Mouse (Mus musculus): ENCODE results near the gene Srcin1. TPM values are rescaled to one million over a fixed set of nuclear protein-coding genes. Genes with fewer than 3 reads are reported as not detected.

Srcin1 gene
- polyA plus RNA-seq, 1 experiment from 2014 or later = 9.6 TPM

- no peaks in the 10 kb centered on the region for H3K9me3 ChIP-seq (ENCODE audit: control insufficient read depth, low read length)
- peaks cover 45% of the 10 kb centered on the region for H3K27me3 ChIP-seq (ENCODE audit: control insufficient read depth, insufficient read depth, low read length)
- no peak overlapping the region for H3K27ac ChIP-seq (replicated peaks; ENCODE audit: low read depth, low read length)
- H3K4me2 ChIP-seq (ENCODE audit: low read length) = no peak overlapping the region
- H3K36me3 ChIP-seq (ENCODE audit: control insufficient read depth, insufficient read depth, low read length) = peaks cover 13% of the 10 kb centered on the region
- H3K4me3 ChIP-seq (replicated peaks; ENCODE audit: low read depth, low read length) = no peak overlapping the region
- WGBS = 88% methylated on average over 4 of the region's 4 CpGs
- peaks cover 10% of the 10 kb centered on the region for H3K4me1 ChIP-seq (ENCODE audit: control insufficient read depth, insufficient read depth, low read length)
- DNase-seq (no peak), ATAC-seq (ENCODE audit: low FRiP score, low TSS enrichment) (no peak)
- H3K9ac ChIP-seq (replicated peaks; ENCODE audit: low read length) = no peak overlapping the region
These were observed 73.1 kb downstream of the Srcin1 start for GRCm38 (mm10) chr11:97502846-97503245.

GRCm38 (mm10) chr11:97502383-97502782 is 73.6 kb downstream of the Srcin1 start:
- no peaks in the 10 kb centered on the region for H3K9me3 ChIP-seq (ENCODE audit: control insufficient read depth, low read length)
- H3K36me3 ChIP-seq (ENCODE audit: control insufficient read depth, insufficient read depth, low read length) = peaks cover 13% of the 10 kb centered on the region
- ATAC-seq (ENCODE audit: low FRiP score, low TSS enrichment) = no peak
- no peak overlapping the region for H3K4me3 ChIP-seq (replicated peaks; ENCODE audit: low read depth, low read length)
- DNase-seq = no peak
- no peak overlapping the region for H3K4me2 ChIP-seq (ENCODE audit: low read length)
- peaks cover 10% of the 10 kb centered on the region for H3K4me1 ChIP-seq (ENCODE audit: control insufficient read depth, insufficient read depth, low read length)
- H3K27ac ChIP-seq (replicated peaks; ENCODE audit: low read depth, low read length) = no peak overlapping the region
- H3K9ac ChIP-seq (replicated peaks; ENCODE audit: low read length) = no peak overlapping the region
- WGBS = 42% methylated on average over 9 of the region's 9 CpGs
- peaks cover 46% of the 10 kb centered on the region for H3K27me3 ChIP-seq (ENCODE audit: control insufficient read depth, insufficient read depth, low read length)

GRCm38 (mm10) chr11:97500720-97501448 is 75.1 kb downstream of the Srcin1 start:
- peaks cover 10% of the 10 kb centered on the region for H3K4me1 ChIP-seq (ENCODE audit: control insufficient read depth, insufficient read depth, low read length)
- H3K27ac ChIP-seq (replicated peaks; ENCODE audit: low read depth, low read length) = no peak overlapping the region
- peaks cover 13% of the 10 kb centered on the region for H3K36me3 ChIP-seq (ENCODE audit: control insufficient read depth, insufficient read depth, low read length)
- no peaks in the 10 kb centered on the region for H3K9me3 ChIP-seq (ENCODE audit: control insufficient read depth, low read length)
- H3K4me2 ChIP-seq (ENCODE audit: low read length) = peak overlapping the region; percentile 57
- ATAC-seq (ENCODE audit: low FRiP score, low TSS enrichment) = 0 out of 2 replicates have a peak, but pooled peaks have one; percentile 6
- DNase-seq = peak; percentile 54
- H3K27me3 ChIP-seq (ENCODE audit: control insufficient read depth, insufficient read depth, low read length) = peaks cover 46% of the 10 kb centered on the region
- H3K4me3 ChIP-seq (replicated peaks; ENCODE audit: low read depth, low read length) = peak overlapping the region; percentile 30
- WGBS = 4% methylated on average over 49 of the region's 51 CpGs
- H3K9ac ChIP-seq (replicated peaks; ENCODE audit: low read length) = peak overlapping the region; percentile 26; the same call in 1 of the 2 replicates

GRCm38 (mm10) chr11:97499865-97500719 is 75.9 kb downstream of the Srcin1 start, which contains the start of gene 4933428G20Rik:
TSS of gene 4933428G20Rik (minus strand) at chr11:97500340.
- Histone ChIP-seq H3K4me1 (ENCODE audit: control insufficient read depth, insufficient read depth, low read length) (peaks cover 10% of the 10 kb centered on the region), H3K4me3 (replicated peaks; ENCODE audit: low read depth, low read length) (peak within 1 kb of the TSS; percentile 30), H3K27ac (replicated peaks; ENCODE audit: low read depth, low read length) (no peak within 1 kb of the TSS), H3K36me3 (ENCODE audit: control insufficient read depth, insufficient read depth, low read length) (peaks cover 13% of the 10 kb centered on the region), H3K9ac (replicated peaks; ENCODE audit: low read length) (peak within 1 kb of the TSS; percentile 26; the same call in 1 of the 2 replicates), H3K9me3 (ENCODE audit: control insufficient read depth, low read length) (no peaks in the 10 kb centered on the region), H3K27me3 (ENCODE audit: control insufficient read depth, insufficient read depth, low read length) (peaks cover 46% of the 10 kb centered on the region), H3K4me2 (ENCODE audit: low read length) (peak within 1 kb of the TSS; percentile 57)
- ATAC-seq (ENCODE audit: low FRiP score, low TSS enrichment) (no peak), DNase-seq (peak; percentile 51)
- 5% methylated on average over 82 of the region's 88 CpGs for WGBS

- no peaks in the 10 kb centered on the region for H3K9me3 ChIP-seq (ENCODE audit: control insufficient read depth, low read length)
- peaks cover 17% of the 10 kb centered on the region for H3K36me3 ChIP-seq (ENCODE audit: control insufficient read depth, insufficient read depth, low read length)
- H3K9ac ChIP-seq (replicated peaks; ENCODE audit: low read length) = no peak overlapping the region
- H3K4me3 ChIP-seq (replicated peaks; ENCODE audit: low read depth, low read length) = no peak overlapping the region
- H3K4me2 ChIP-seq (ENCODE audit: low read length) = no peak overlapping the region
- ATAC-seq (ENCODE audit: low FRiP score, low TSS enrichment) (no peak), DNase-seq (no peak)
- peaks cover 45% of the 10 kb centered on the region for H3K27me3 ChIP-seq (ENCODE audit: control insufficient read depth, insufficient read depth, low read length)
- H3K4me1 ChIP-seq (ENCODE audit: control insufficient read depth, insufficient read depth, low read length) = peaks cover 10% of the 10 kb centered on the region
- H3K27ac ChIP-seq (replicated peaks; ENCODE audit: low read depth, low read length) = no peak overlapping the region
- WGBS = 96% methylated on average over 4 of the region's 4 CpGs
These were observed 78.4 kb downstream of the Srcin1 start for GRCm38 (mm10) chr11:97497543-97497942.

- DNase-seq = no peak
- Histone ChIP-seq H3K4me2 (ENCODE audit: low read length) (no peak overlapping the region), H3K4me1 (ENCODE audit: control insufficient read depth, insufficient read depth, low read length) (no peaks in the 10 kb centered on the region), H3K9ac (replicated peaks; ENCODE audit: low read length) (no peak overlapping the region), H3K27ac (replicated peaks; ENCODE audit: low read depth, low read length) (no peak overlapping the region), H3K9me3 (ENCODE audit: control insufficient read depth, low read length) (no peaks in the 10 kb centered on the region), H3K4me3 (replicated peaks; ENCODE audit: low read depth, low read length) (no peak overlapping the region), H3K36me3 (ENCODE audit: control insufficient read depth, insufficient read depth, low read length) (peaks cover 12% of the 10 kb centered on the region; the same call in 1 of the 2 replicates), H3K27me3 (ENCODE audit: control insufficient read depth, insufficient read depth, low read length) (peaks cover 1% of the 10 kb centered on the region; the same call in 1 of the 2 replicates)
- ATAC-seq (ENCODE audit: low FRiP score, low TSS enrichment) = no peak
- 77% methylated on average over 3 of the region's 3 CpGs for WGBS
These were observed 83.2 kb downstream of the Srcin1 start for GRCm38 (mm10) chr11:97492836-97493235.

GRCm38 (mm10) chr11:97491640-97492039 is 84.3 kb downstream of the Srcin1 start:
- Histone ChIP-seq H3K9ac (replicated peaks; ENCODE audit: low read length) (no peak overlapping the region), H3K36me3 (ENCODE audit: control insufficient read depth, insufficient read depth, low read length) (peaks cover 16% of the 10 kb centered on the region; the same call in 1 of the 2 replicates), H3K4me1 (ENCODE audit: control insufficient read depth, insufficient read depth, low read length) (no peaks in the 10 kb centered on the region), H3K4me2 (ENCODE audit: low read length) (no peak overlapping the region), H3K4me3 (replicated peaks; ENCODE audit: low read depth, low read length) (no peak overlapping the region), H3K27me3 (ENCODE audit: control insufficient read depth, insufficient read depth, low read length) (no peaks in the 10 kb centered on the region), H3K9me3 (ENCODE audit: control insufficient read depth, low read length) (no peaks in the 10 kb centered on the region), H3K27ac (replicated peaks; ENCODE audit: low read depth, low read length) (no peak overlapping the region)
- DNase-seq (no peak), ATAC-seq (ENCODE audit: low FRiP score, low TSS enrichment) (no peak)
- 68% methylated on average over 10 of the region's 10 CpGs for WGBS

GRCm38 (mm10) chr11:97489589-97490324 is 86.2 kb downstream of the Srcin1 start:
- H3K4me3 ChIP-seq (replicated peaks; ENCODE audit: low read depth, low read length) = no peak overlapping the region
- 23% methylated on average over 16 of the region's 16 CpGs for WGBS
- H3K27me3 ChIP-seq (ENCODE audit: control insufficient read depth, insufficient read depth, low read length) = no peaks in the 10 kb centered on the region
- H3K36me3 ChIP-seq (ENCODE audit: control insufficient read depth, insufficient read depth, low read length) = peaks cover 23% of the 10 kb centered on the region
- H3K27ac ChIP-seq (replicated peaks; ENCODE audit: low read depth, low read length) = no peak overlapping the region
- no peaks in the 10 kb centered on the region for H3K4me1 ChIP-seq (ENCODE audit: control insufficient read depth, insufficient read depth, low read length)
- H3K4me2 ChIP-seq (ENCODE audit: low read length) = no peak overlapping the region
- no peak overlapping the region for H3K9ac ChIP-seq (replicated peaks; ENCODE audit: low read length)
- ATAC-seq (ENCODE audit: low FRiP score, low TSS enrichment) (peak; percentile 46; the same call in 1 of the 2 replicates), DNase-seq (peak; percentile 87)
- no peaks in the 10 kb centered on the region for H3K9me3 ChIP-seq (ENCODE audit: control insufficient read depth, low read length)

Data from midbrain, embryonic 14.5 days (tissue).